Mouse (Mus musculus) kidney, adult 2 months (tissue): ENCODE results near the gene Gm49322.

Experiments used
- CTCF ChIP-seq: fragments of 200-500 bp; conservative IDR thresholded peaks from 2 replicates; pipeline ENCODE4 v1.5.1; 2011; ENCODE audit warnings: low read depth, mild to moderate bottlenecking, control low read depth, low read length, moderate library complexity, mixed read lengths; ENCODE audit not compliant: insufficient read depth, insufficient read length
- POLR2A ChIP-seq: fragments of 200-500 bp; IDR thresholded peaks from one replicate; pipeline ENCODE4 v1.6.1; 2011; ENCODE audit warnings: low read depth, low read length, control low read depth

DNA sequence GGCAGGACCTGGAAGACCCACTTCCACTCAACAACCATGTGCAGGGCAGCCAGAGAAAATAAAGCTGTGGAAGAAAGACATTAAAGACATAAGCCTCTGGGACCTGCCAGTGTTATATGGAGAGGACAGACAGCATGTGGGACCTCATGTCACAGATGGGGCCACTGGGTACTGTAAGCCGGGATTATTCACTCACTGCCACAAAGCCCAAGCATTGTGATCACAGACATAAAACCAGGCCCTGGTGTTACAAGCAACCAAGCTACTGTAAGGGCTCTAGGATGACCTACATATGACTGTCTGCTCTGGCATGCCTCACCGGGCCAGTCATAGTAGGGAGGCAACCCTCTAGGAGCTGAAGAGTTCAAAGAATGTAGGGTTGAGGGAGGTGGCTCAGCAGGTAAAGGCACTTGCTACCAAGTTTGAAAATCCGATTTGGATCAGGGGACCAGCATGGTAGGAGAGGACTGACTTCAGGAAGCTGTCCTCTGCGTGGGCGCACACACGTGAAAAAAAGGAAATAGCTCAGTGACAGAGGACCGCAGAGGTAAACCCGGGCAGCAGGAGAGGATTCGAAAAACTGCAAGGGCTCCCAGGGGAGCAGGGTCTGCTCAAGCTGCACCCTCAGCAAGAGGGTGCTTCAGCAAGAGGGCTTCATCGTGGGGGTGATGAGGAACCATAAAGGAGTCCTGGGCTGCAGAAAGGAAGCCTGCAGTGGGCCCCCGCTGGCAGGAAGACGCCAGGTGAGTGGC, 16.5 kb upstream of the Gm49322 start:
- TF ChIP-seq POLR2A: no peak
- no peak for TF ChIP-seq CTCF
